Mouse (Mus musculus): ENCODE data around the gene Gab2.
A peak's percentile ranks its signal among the peaks of the same experiment; 100 is the strongest.

- TF ChIP-seq CTCF (IDR thresholded peaks at IDR 0.05; ENCODE audit: low read depth), result no peak
- peak; percentile 90 for TF ChIP-seq EP300 (IDR thresholded peaks at IDR 0.05; ENCODE audit: low read depth)
Observed at GRCm38 (mm10) chr7:97184005-97184404, 102.6 kb downstream of the Gab2 start.

Measured in liver, postnatal 0 days (tissue).